Mouse (Mus musculus): ENCODE measurements around the gene 4931409K22Rik.

DNA sequence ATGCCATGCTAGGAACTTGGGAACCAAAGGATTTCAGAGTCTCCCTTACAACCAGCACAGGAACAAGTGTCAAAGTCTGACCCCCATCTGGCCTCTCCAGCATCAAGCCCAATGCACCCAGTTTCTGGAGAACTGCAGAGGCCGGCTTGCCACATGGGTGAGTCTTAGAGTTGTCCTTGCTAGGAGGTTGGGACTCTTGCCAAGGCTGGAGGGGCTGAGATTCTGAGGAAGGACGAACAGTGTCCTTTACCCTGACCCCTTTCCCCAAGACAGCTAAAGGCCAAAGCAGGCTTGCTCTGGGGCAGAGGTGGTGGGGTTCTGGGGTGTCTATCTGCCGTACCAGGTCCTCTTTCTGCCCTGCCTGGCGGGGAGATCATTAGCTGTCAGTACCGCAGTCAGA lies 20.1 kb downstream of the 4931409K22Rik start:
- no peak for TF ChIP-seq GATA1 (IDR thresholded peaks at IDR 0.05; ENCODE audit: borderline replicate concordance, low read length)
- no peak for TF ChIP-seq FLI1 (IDR thresholded peaks at IDR 0.05; ENCODE audit: low read length)

Data from megakaryocyte, embryonic 14.5 days (primary cell).